Mouse (Mus musculus) forebrain, embryonic 12.5 days (tissue): ENCODE measurements around the gene Dnajb11. TPM values are rescaled to one million over a fixed set of nuclear protein-coding genes. Genes with fewer than 3 reads are reported as not detected.

Source experiments
- ATAC-seq: fragments of 200-750 bp; cut with Nextera tagmentation; 2 replicates; pipeline ENCODE4 v1.8.0; 2017; ENCODE audit warnings: moderate TSS enrichment; ENCODE audit not compliant: low FRiP score
- H3K27ac ChIP-seq: fragments of 300-500 bp; sonication (generic); 2 replicates; pipeline ENCODE4 v1.5.1; 2016; ENCODE audit warnings: mild to moderate bottlenecking
- H3K27me3 ChIP-seq: fragments of 300-500 bp; sonication (generic); 2 replicates; pipeline ENCODE4 v1.6.1; 2016; ENCODE audit warnings: mild to moderate bottlenecking
- H3K36me3 ChIP-seq: fragments of 300-500 bp; sonication (generic); replicated peaks from 2 replicates; pipeline ENCODE4 v1.6.1; 2016; ENCODE audit warnings: mild to moderate bottlenecking
- H3K4me1 ChIP-seq: fragments of 300-500 bp; sonication (generic); 2 replicates; pipeline ENCODE4 v1.6.1; 2016
- H3K4me2 ChIP-seq: fragments of 300-500 bp; sonication (generic); 2 replicates; pipeline ENCODE4 v1.6.1; 2016; ENCODE audit warnings: mild to moderate bottlenecking, moderate library complexity
- H3K4me3 ChIP-seq: fragments of 300-500 bp; sonication (generic); replicated peaks from 2 replicates; pipeline ENCODE4 v1.5.1; 2016; ENCODE audit warnings: mild to moderate bottlenecking
- H3K9ac ChIP-seq: fragments of 300-500 bp; sonication (generic); 2 replicates; pipeline ENCODE4 v1.6.1; 2016; ENCODE audit warnings: mild to moderate bottlenecking
- H3K9me3 ChIP-seq: fragments of 300-500 bp; sonication (generic); 2 replicates; pipeline ENCODE4 v1.6.1; 2016
- WGBS: fragments of 180-500 bp; shearing (Covaris S2); methylation state at CpG from one replicate; pipeline ENCODE4 v1.1.7; 2016; 5-methylcytosine and 5-hydroxymethylcytosine counted together
- polyA plus RNA-seq: library from polyadenylated mRNA; unstranded; fragments of >200 nt; fragmentation: Nextera tagmentation; extraction: Ambion mirVana; gene quantifications from 2 replicates; pipeline ENCODE4 v1.2.1, GENCODE M21; 2016

Gene Dnajb11
- polyA plus RNA-seq, 1 experiment from 2014 or later = 87.8 TPM

- Histone ChIP-seq H3K27me3 (no peaks in the 10 kb centered on the region), H3K9me3 (no peaks in the 10 kb centered on the region), H3K4me3 (no peak overlapping the region), H3K4me2 (no peak overlapping the region), H3K36me3 (no peaks in the 10 kb centered on the region), H3K9ac (no peak overlapping the region), H3K4me1 (no peaks in the 10 kb centered on the region), H3K27ac (no peak overlapping the region)
- no peak for ATAC-seq
Observed at GRCm38 (mm10) chr16:22914276-22914675, 56.6 kb downstream of the Dnajb11 start.

GRCm38 (mm10) chr16:22918034-22918433, 60.4 kb downstream of the Dnajb11 start, which contains the start of gene Fetub:
Gene Fetub, plus strand, starts transcription at chr16:22918334.
- Histone ChIP-seq H3K36me3 (no peaks in the 10 kb centered on the region), H3K4me1 (no peaks in the 10 kb centered on the region), H3K4me2 (no peak within 1 kb of the TSS), H3K27ac (no peak within 1 kb of the TSS), H3K9me3 (no peaks in the 10 kb centered on the region), H3K9ac (no peak within 1 kb of the TSS), H3K4me3 (no peak within 1 kb of the TSS), H3K27me3 (no peaks in the 10 kb centered on the region)
- 83% methylated on average over 5 of the region's 5 CpGs for WGBS
- ATAC-seq = no peak

GRCm38 (mm10) chr16:22918664-22919312, 61.1 kb downstream of the Dnajb11 start:
- no peak overlapping the region for H3K9ac ChIP-seq
- H3K4me1 ChIP-seq = no peaks in the 10 kb centered on the region
- no peaks in the 10 kb centered on the region for H3K27me3 ChIP-seq
- no peak for ATAC-seq
- H3K36me3 ChIP-seq = no peaks in the 10 kb centered on the region
- no peaks in the 10 kb centered on the region for H3K9me3 ChIP-seq
- no peak overlapping the region for H3K27ac ChIP-seq
- H3K4me2 ChIP-seq = no peak overlapping the region
- WGBS = 72% methylated on average over 15 of the region's 15 CpGs
- H3K4me3 ChIP-seq = no peak overlapping the region

GRCm38 (mm10) chr16:22919971-22920854, 62.6 kb downstream of the Dnajb11 start:
- no peak overlapping the region for H3K4me2 ChIP-seq
- H3K9me3 ChIP-seq = no peaks in the 10 kb centered on the region
- no peak for ATAC-seq
- 69% methylated on average over 18 of the region's 18 CpGs for WGBS
- no peaks in the 10 kb centered on the region for H3K27me3 ChIP-seq
- H3K9ac ChIP-seq = no peak overlapping the region
- no peaks in the 10 kb centered on the region for H3K36me3 ChIP-seq
- no peaks in the 10 kb centered on the region for H3K4me1 ChIP-seq
- H3K4me3 ChIP-seq = no peak overlapping the region
- no peak overlapping the region for H3K27ac ChIP-seq

GRCm38 (mm10) chr16:22921761-22922160, 64.1 kb downstream of the Dnajb11 start:
- no peaks in the 10 kb centered on the region for H3K9me3 ChIP-seq
- H3K36me3 ChIP-seq = no peaks in the 10 kb centered on the region
- H3K9ac ChIP-seq = no peak overlapping the region
- H3K27ac ChIP-seq = no peak overlapping the region
- H3K4me3 ChIP-seq = no peak overlapping the region
- no peak for ATAC-seq
- 94% methylated on average over 5 of the region's 5 CpGs for WGBS
- no peaks in the 10 kb centered on the region for H3K4me1 ChIP-seq
- no peak overlapping the region for H3K4me2 ChIP-seq
- no peaks in the 10 kb centered on the region for H3K27me3 ChIP-seq

GRCm38 (mm10) chr16:22922433-22922832, 64.8 kb downstream of the Dnajb11 start:
- WGBS = 90% methylated on average over 4 of the region's 4 CpGs
- Histone ChIP-seq H3K4me1 (no peaks in the 10 kb centered on the region), H3K36me3 (no peaks in the 10 kb centered on the region), H3K9ac (no peak overlapping the region), H3K27ac (no peak overlapping the region), H3K4me2 (no peak overlapping the region), H3K4me3 (no peak overlapping the region), H3K27me3 (no peaks in the 10 kb centered on the region), H3K9me3 (no peaks in the 10 kb centered on the region)
- ATAC-seq = no peak

Other genes with a start within 250 kb of the Dnajb11 start
- gene Dgkg, start 200.6 kb upstream of the Dnajb11 start, polyA plus RNA-seq = 0.17 TPM in 2 replicates
- gene Crygs, start 46.3 kb upstream of the Dnajb11 start, polyA plus RNA-seq = not detected in 2 replicates
- 30.8 and 36.2 TPM in 2 replicates for gene Tbccd1, start 176 bp upstream of the Dnajb11 start, polyA plus RNA-seq
- gene Ahsg, start 33.4 kb downstream of the Dnajb11 start, polyA plus RNA-seq = not detected in 2 replicates
- not detected in 2 replicates for gene Fetub, start 60.5 kb downstream of the Dnajb11 start, polyA plus RNA-seq
- gene Hrg, start 93.2 kb downstream of the Dnajb11 start, polyA plus RNA-seq = not detected in 2 replicates
- gene Kng2, start 171.6 kb downstream of the Dnajb11 start, polyA plus RNA-seq = not detected in 2 replicates
- gene Kng1, start 200.0 kb downstream of the Dnajb11 start, polyA plus RNA-seq = not detected in 2 replicates
- gene Eif4a2, start 249.6 kb downstream of the Dnajb11 start, polyA plus RNA-seq = 221 and 223 TPM in 2 replicates